Mouse (Mus musculus) liver, embryonic 16.5 days (tissue): ENCODE results near the gene Ltbp2. TPM values are rescaled to one million over a fixed set of nuclear protein-coding genes. Genes with fewer than 3 reads are reported as not detected.

Experiments used
- ATAC-seq: fragments of 200-750 bp; cut with Nextera tagmentation; 2 replicates; pipeline ENCODE4 v1.8.0; 2017; ENCODE audit warnings: low read depth, mild to moderate bottlenecking, moderate number of reproducible peaks, moderate library complexity
- H3K27ac ChIP-seq: fragments of 300-500 bp; sonication (generic); 2 replicates; pipeline ENCODE4 v1.5.1; 2014; ENCODE audit warnings: mild to moderate bottlenecking, low read length
- H3K27me3 ChIP-seq: fragments of 300-500 bp; sonication (generic); 2 replicates; pipeline ENCODE4 v1.6.1; 2014; ENCODE audit warnings: low read depth, low read length, mixed read lengths; ENCODE audit not compliant: control insufficient read depth, insufficient read depth
- H3K36me3 ChIP-seq: fragments of 300-500 bp; sonication (generic); 2 replicates; pipeline ENCODE4 v1.6.1; 2014; ENCODE audit warnings: mild to moderate bottlenecking; ENCODE audit not compliant: control insufficient read depth, insufficient read depth
- H3K4me1 ChIP-seq: fragments of 300-500 bp; sonication (generic); 2 replicates; pipeline ENCODE4 v1.6.1; 2014; ENCODE audit warnings: low read depth, low read length, mixed read lengths; ENCODE audit not compliant: control insufficient read depth
- H3K4me2 ChIP-seq: fragments of 300-500 bp; sonication (generic); 2 replicates; pipeline ENCODE4 v1.6.1; 2014; ENCODE audit warnings: low read depth, low read length, mixed read lengths
- H3K4me3 ChIP-seq: fragments of 300-500 bp; sonication (generic); 2 replicates; pipeline ENCODE4 v1.5.1; 2014; ENCODE audit warnings: low read depth, mild to moderate bottlenecking, low read length
- H3K9ac ChIP-seq: fragments of 300-500 bp; sonication (generic); 2 replicates; pipeline ENCODE4 v1.6.1; 2014; ENCODE audit warnings: low read depth, low read length
- H3K9me3 ChIP-seq: fragments of 300-500 bp; sonication (generic); replicated peaks from 2 replicates; pipeline ENCODE4 v1.6.1; 2016; ENCODE audit warnings: low read length; ENCODE audit not compliant: control insufficient read depth
- WGBS: fragments of 180-500 bp; shearing (Covaris S2); extraction: QIAGEN DNeasy Blood & Tissue Kit; methylation state at CpG from one replicate; pipeline ENCODE4 v1.1.7; 2014; ENCODE audit not compliant: insufficient replicate concordance; 5-methylcytosine and 5-hydroxymethylcytosine counted together
- polyA plus RNA-seq: library from polyadenylated mRNA; unstranded; fragments of >200 nt; fragmentation: Nextera tagmentation; extraction: Ambion mirVana; gene quantifications from 2 replicates; pipeline ENCODE4 v1.2.1, GENCODE M21; 2015

Ltbp2 gene
- polyA plus RNA-seq, 1 experiment from 2014 or later: 0.35 TPM

DNA sequence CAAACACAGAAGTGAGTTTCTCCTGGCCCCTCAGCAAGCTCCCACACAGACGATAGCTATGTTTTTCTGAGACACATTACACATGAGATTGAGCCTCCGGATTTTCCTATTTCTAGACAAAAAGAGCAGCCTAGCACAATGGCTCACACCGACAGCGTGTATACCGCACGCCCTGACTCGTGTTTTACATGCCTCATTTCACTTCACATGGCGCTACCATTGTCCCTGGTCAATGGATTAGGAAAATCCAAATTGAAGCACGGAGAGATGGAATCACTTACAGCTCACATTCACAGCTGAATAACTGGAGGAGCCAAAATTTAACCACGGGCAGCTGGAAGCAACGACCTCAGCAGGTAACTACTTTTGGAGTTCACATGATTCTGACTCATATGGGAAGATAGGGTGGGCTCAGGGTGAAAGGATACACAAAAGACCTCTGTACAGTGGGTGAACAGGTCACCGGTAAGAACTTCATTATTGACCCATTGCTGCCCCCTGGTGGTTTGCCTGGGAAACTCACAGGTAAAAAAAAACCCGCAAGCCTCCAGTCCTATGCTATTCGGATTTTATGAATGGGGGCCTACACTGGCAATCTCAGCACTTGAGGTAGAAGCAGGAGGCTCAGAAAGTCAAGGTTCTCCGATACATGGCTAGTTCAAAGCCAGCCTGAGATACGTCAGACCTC, 121.2 kb downstream of the Ltbp2 start:
- no peaks in the 10 kb centered on the region for H3K9me3 ChIP-seq
- H3K9ac ChIP-seq: no peak overlapping the region
- H3K4me2 ChIP-seq: no peak overlapping the region
- peaks cover 7% of the 10 kb centered on the region for H3K36me3 ChIP-seq
- H3K4me3 ChIP-seq: no peak overlapping the region
- no peaks in the 10 kb centered on the region; the same call in 1 of the 2 replicates for H3K4me1 ChIP-seq
- no peak for ATAC-seq
- H3K27ac ChIP-seq: no peak overlapping the region
- no peaks in the 10 kb centered on the region for H3K27me3 ChIP-seq
- WGBS: 56% methylated on average over 16 of the region's 16 CpGs

DNA sequence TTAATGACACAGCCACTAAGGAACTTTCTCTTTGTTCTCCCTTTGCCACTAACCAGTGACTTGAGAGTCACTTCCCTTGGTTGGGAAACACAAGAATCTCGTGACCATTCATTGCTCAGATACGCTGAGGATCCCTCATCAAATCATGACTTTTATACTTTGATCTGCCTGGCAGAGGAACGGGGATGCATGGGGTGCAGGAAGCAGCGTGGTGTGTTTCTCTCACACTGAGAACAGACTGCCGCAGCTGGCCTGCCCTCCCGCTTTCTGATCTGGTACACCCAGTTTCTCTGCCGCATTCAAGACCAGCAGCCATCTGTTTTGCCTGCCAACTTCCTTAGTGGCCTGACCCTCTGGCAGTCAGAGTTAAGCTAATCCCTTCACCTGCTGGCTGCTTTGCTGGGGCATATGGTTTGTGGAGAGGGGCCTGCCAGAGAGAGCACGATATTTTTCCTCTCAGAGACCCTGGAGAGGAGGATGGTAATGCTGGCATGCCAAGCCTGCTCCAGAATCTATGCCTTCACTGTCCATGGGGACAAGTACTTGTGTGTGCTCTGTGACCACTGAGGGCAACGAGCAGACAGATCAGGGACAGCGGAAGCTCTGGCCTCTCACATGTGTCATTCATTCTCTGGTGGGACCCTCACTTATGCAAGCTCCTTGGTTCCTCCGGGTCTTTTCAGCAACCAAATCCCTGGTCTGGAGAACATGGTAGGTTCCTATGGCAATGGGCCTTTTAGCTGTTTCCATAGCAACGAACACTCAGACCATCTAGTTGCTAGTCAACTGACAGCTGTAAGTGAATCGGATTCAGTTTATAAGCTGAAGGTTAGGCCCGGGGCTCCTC, 124.0 kb downstream of the Ltbp2 start:
- Histone ChIP-seq H3K9me3 (no peaks in the 10 kb centered on the region), H3K9ac (no peak overlapping the region), H3K4me1 (no peaks in the 10 kb centered on the region), H3K4me3 (no peak overlapping the region), H3K27me3 (no peaks in the 10 kb centered on the region), H3K4me2 (no peak overlapping the region), H3K36me3 (no peaks in the 10 kb centered on the region), H3K27ac (peak overlapping the region; percentile 5)
- WGBS: 45% methylated on average over 14 of the region's 14 CpGs
- ATAC-seq: no peak

GRCm38 (mm10) chr12:84750661-84751060, 125.7 kb downstream of the Ltbp2 start:
- WGBS: 33% methylated on average over 14 of the region's 14 CpGs
- no peak for ATAC-seq
- no peaks in the 10 kb centered on the region for H3K4me1 ChIP-seq

GRCm38 (mm10) chr12:84748134-84748533, 128.2 kb downstream of the Ltbp2 start:
- peak; percentile 30; the same call in 1 of the 2 replicates for ATAC-seq
- 27% methylated on average over 3 of the region's 3 CpGs for WGBS

More at GRCm38 (mm10) chr12:84750661-84751060, 125.7 kb downstream of the Ltbp2 start:
- no peak overlapping the region for H3K27ac ChIP-seq
- no peaks in the 10 kb centered on the region for H3K27me3 ChIP-seq
- H3K9me3 ChIP-seq: no peaks in the 10 kb centered on the region
- no peak overlapping the region for H3K9ac ChIP-seq
- H3K4me3 ChIP-seq: no peak overlapping the region
- no peaks in the 10 kb centered on the region for H3K36me3 ChIP-seq
- no peak overlapping the region for H3K4me2 ChIP-seq

GRCm38 (mm10) chr12:84745700-84746099, 130.6 kb downstream of the Ltbp2 start:
- Histone ChIP-seq H3K4me3 (no peak overlapping the region), H3K4me2 (no peak overlapping the region), H3K9ac (no peak overlapping the region), H3K36me3 (no peaks in the 10 kb centered on the region), H3K9me3 (no peaks in the 10 kb centered on the region), H3K27me3 (no peaks in the 10 kb centered on the region), H3K4me1 (no peaks in the 10 kb centered on the region), H3K27ac (no peak overlapping the region)
- no peak for ATAC-seq
- 63% methylated on average over 4 of the region's 4 CpGs for WGBS

More at GRCm38 (mm10) chr12:84748134-84748533, 128.2 kb downstream of the Ltbp2 start:
- Histone ChIP-seq H3K4me3 (no peak overlapping the region), H3K9me3 (no peaks in the 10 kb centered on the region), H3K27ac (no peak overlapping the region), H3K27me3 (no peaks in the 10 kb centered on the region), H3K4me1 (no peaks in the 10 kb centered on the region), H3K9ac (no peak overlapping the region), H3K36me3 (no peaks in the 10 kb centered on the region), H3K4me2 (no peak overlapping the region)

- H3K9ac ChIP-seq: no peak overlapping the region
- 78% methylated on average over 10 of the region's 10 CpGs for WGBS
Measured at GRCm38 (mm10) chr12:84743496-84743895, 132.8 kb downstream of the Ltbp2 start.

DNA sequence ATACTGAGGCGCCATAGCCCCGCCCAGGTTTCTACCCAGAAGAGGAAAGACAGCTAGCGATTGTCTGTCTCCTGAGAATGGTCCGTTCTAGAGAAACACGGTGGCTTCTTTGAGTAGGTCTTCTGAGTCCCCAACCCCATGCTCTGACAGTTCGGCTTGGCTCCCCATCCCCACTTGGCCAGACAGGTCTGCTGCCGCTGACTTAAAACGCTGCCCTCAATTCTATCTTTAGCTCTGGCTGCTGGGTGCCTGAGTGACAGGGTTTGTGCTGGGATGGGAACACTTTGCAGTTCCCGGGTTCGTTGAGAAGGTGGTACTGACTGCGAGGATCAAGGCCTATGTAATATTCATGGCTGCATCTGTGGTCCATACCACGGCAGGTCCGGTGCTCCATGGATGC, 143.0 kb downstream of the Ltbp2 start:
- no peak overlapping the region for H3K27ac ChIP-seq
- no peaks in the 10 kb centered on the region for H3K9me3 ChIP-seq
- no peaks in the 10 kb centered on the region for H3K4me1 ChIP-seq
- no peak for ATAC-seq
- no peak overlapping the region for H3K4me2 ChIP-seq
- no peaks in the 10 kb centered on the region for H3K36me3 ChIP-seq
- no peak overlapping the region for H3K4me3 ChIP-seq
- H3K9ac ChIP-seq: no peak overlapping the region
- 52% methylated on average over 13 of the region's 13 CpGs for WGBS
- no peaks in the 10 kb centered on the region for H3K27me3 ChIP-seq

More at GRCm38 (mm10) chr12:84743496-84743895, 132.8 kb downstream of the Ltbp2 start:
- no peak overlapping the region for H3K4me2 ChIP-seq
- H3K4me3 ChIP-seq: no peak overlapping the region
- no peaks in the 10 kb centered on the region for H3K9me3 ChIP-seq
- H3K36me3 ChIP-seq: no peaks in the 10 kb centered on the region
- no peak for ATAC-seq
- H3K27ac ChIP-seq: no peak overlapping the region
- H3K4me1 ChIP-seq: no peaks in the 10 kb centered on the region
- no peaks in the 10 kb centered on the region for H3K27me3 ChIP-seq
